Mouse (Mus musculus): ENCODE measurements around the gene Hist1h3g. TPM values are rescaled to one million over a fixed set of nuclear protein-coding genes. Genes with fewer than 3 reads are reported as not detected.

Hist1h3g gene
- polyA plus RNA-seq, 1 experiment from 2014 or later: 4.8 TPM

GRCm38 (mm10) chr13:23506819-23507515 lies 28.3 kb upstream of the Hist1h3g start:
- no peaks in the 10 kb centered on the region for H3K9me3 ChIP-seq (ENCODE audit: control insufficient read depth, low read length)
- H3K36me3 ChIP-seq (ENCODE audit: control insufficient read depth, insufficient read depth, low read length): no peaks in the 10 kb centered on the region
- no peak overlapping the region for H3K9ac ChIP-seq (ENCODE audit: low read depth, low read length)
- H3K27ac ChIP-seq (ENCODE audit: low read depth, low read length): no peak overlapping the region
- 10% methylated on average over 14 of the region's 14 CpGs for WGBS
- H3K27me3 ChIP-seq (ENCODE audit: control insufficient read depth, insufficient read depth, low read length): no peaks in the 10 kb centered on the region
- no peak overlapping the region for H3K4me3 ChIP-seq (ENCODE audit: low read depth, low read length)
- DNase-seq (ENCODE audit: low spot score) (no peak), ATAC-seq (ENCODE audit: low FRiP score) (no peak)
- H3K4me2 ChIP-seq (replicated peaks; ENCODE audit: low read depth, low read length): 0 out of 2 replicates have a peak overlapping the region, but pooled peaks have one; percentile 7
- H3K4me1 ChIP-seq (replicated peaks; ENCODE audit: control insufficient read depth, insufficient read depth, low read length): no peaks in the 10 kb centered on the region

- Histone ChIP-seq H3K9ac (ENCODE audit: low read depth, low read length) (no peak overlapping the region), H3K4me1 (replicated peaks; ENCODE audit: control insufficient read depth, insufficient read depth, low read length) (no peaks in the 10 kb centered on the region), H3K27ac (ENCODE audit: low read depth, low read length) (no peak overlapping the region), H3K9me3 (ENCODE audit: control insufficient read depth, low read length) (no peaks in the 10 kb centered on the region), H3K4me2 (replicated peaks; ENCODE audit: low read depth, low read length) (no peak overlapping the region), H3K27me3 (ENCODE audit: control insufficient read depth, insufficient read depth, low read length) (no peaks in the 10 kb centered on the region), H3K4me3 (ENCODE audit: low read depth, low read length) (no peak overlapping the region), H3K36me3 (ENCODE audit: control insufficient read depth, insufficient read depth, low read length) (no peaks in the 10 kb centered on the region)
- ATAC-seq (ENCODE audit: low FRiP score) (no peak), DNase-seq (ENCODE audit: low spot score) (no peak)
- WGBS: 41% methylated on average over 1 of the region's 1 CpGs
These were observed 25.1 kb upstream of the Hist1h3g start for GRCm38 (mm10) chr13:23510127-23510526.

GRCm38 (mm10) chr13:23513517-23513916 lies 21.7 kb upstream of the Hist1h3g start:
- H3K4me2 ChIP-seq (replicated peaks; ENCODE audit: low read depth, low read length): no peak overlapping the region
- no peaks in the 10 kb centered on the region for H3K4me1 ChIP-seq (replicated peaks; ENCODE audit: control insufficient read depth, insufficient read depth, low read length)
- no peak overlapping the region for H3K4me3 ChIP-seq (ENCODE audit: low read depth, low read length)
- H3K9me3 ChIP-seq (ENCODE audit: control insufficient read depth, low read length): no peaks in the 10 kb centered on the region
- DNase-seq (ENCODE audit: low spot score) (no peak), ATAC-seq (ENCODE audit: low FRiP score) (no peak)
- H3K27me3 ChIP-seq (ENCODE audit: control insufficient read depth, insufficient read depth, low read length): no peaks in the 10 kb centered on the region
- 95% methylated on average over 1 of the region's 1 CpGs for WGBS
- H3K9ac ChIP-seq (ENCODE audit: low read depth, low read length): no peak overlapping the region
- no peaks in the 10 kb centered on the region for H3K36me3 ChIP-seq (ENCODE audit: control insufficient read depth, insufficient read depth, low read length)
- no peak overlapping the region for H3K27ac ChIP-seq (ENCODE audit: low read depth, low read length)

GRCm38 (mm10) chr13:23515281-23515680 lies 19.9 kb upstream of the Hist1h3g start:
- Histone ChIP-seq H3K4me2 (replicated peaks; ENCODE audit: low read depth, low read length) (no peak overlapping the region), H3K27me3 (ENCODE audit: control insufficient read depth, insufficient read depth, low read length) (no peaks in the 10 kb centered on the region), H3K36me3 (ENCODE audit: control insufficient read depth, insufficient read depth, low read length) (no peaks in the 10 kb centered on the region), H3K27ac (ENCODE audit: low read depth, low read length) (no peak overlapping the region), H3K4me1 (replicated peaks; ENCODE audit: control insufficient read depth, insufficient read depth, low read length) (no peaks in the 10 kb centered on the region), H3K9ac (ENCODE audit: low read depth, low read length) (no peak overlapping the region), H3K4me3 (ENCODE audit: low read depth, low read length) (no peak overlapping the region), H3K9me3 (ENCODE audit: control insufficient read depth, low read length) (no peaks in the 10 kb centered on the region)
- ATAC-seq (ENCODE audit: low FRiP score): no peak
- 73% methylated on average over 5 of the region's 5 CpGs for WGBS
- DNase-seq (ENCODE audit: low spot score): no peak

- H3K27me3 ChIP-seq (ENCODE audit: control insufficient read depth, insufficient read depth, low read length): no peaks in the 10 kb centered on the region
- no peaks in the 10 kb centered on the region for H3K4me1 ChIP-seq (replicated peaks; ENCODE audit: control insufficient read depth, insufficient read depth, low read length)
- no peak overlapping the region for H3K27ac ChIP-seq (ENCODE audit: low read depth, low read length)
- peak overlapping the region; percentile 49 for H3K4me2 ChIP-seq (replicated peaks; ENCODE audit: low read depth, low read length)
- 53% methylated on average over 15 of the region's 15 CpGs for WGBS
- H3K9me3 ChIP-seq (ENCODE audit: control insufficient read depth, low read length): no peaks in the 10 kb centered on the region
- ATAC-seq (ENCODE audit: low FRiP score) (no peak), DNase-seq (ENCODE audit: low spot score) (no peak)
- peak overlapping the region; percentile 40; the same call in 1 of the 2 replicates for H3K4me3 ChIP-seq (ENCODE audit: low read depth, low read length)
- peak overlapping the region; percentile 32; the same call in 1 of the 2 replicates for H3K9ac ChIP-seq (ENCODE audit: low read depth, low read length)
- no peaks in the 10 kb centered on the region for H3K36me3 ChIP-seq (ENCODE audit: control insufficient read depth, insufficient read depth, low read length)
These were observed 19.2 kb upstream of the Hist1h3g start for GRCm38 (mm10) chr13:23515826-23516620.

GRCm38 (mm10) chr13:23516822-23517602 lies 18.2 kb upstream of the Hist1h3g start:
- H3K4me1 ChIP-seq (replicated peaks; ENCODE audit: control insufficient read depth, insufficient read depth, low read length): no peaks in the 10 kb centered on the region
- ATAC-seq (ENCODE audit: low FRiP score): peak; percentile 76; the same call in 1 of the 2 replicates
- peak overlapping the region; percentile 42 for H3K4me2 ChIP-seq (replicated peaks; ENCODE audit: low read depth, low read length)
- H3K36me3 ChIP-seq (ENCODE audit: control insufficient read depth, insufficient read depth, low read length): no peaks in the 10 kb centered on the region
- H3K4me3 ChIP-seq (ENCODE audit: low read depth, low read length): peak overlapping the region; percentile 40
- no peak overlapping the region for H3K9ac ChIP-seq (ENCODE audit: low read depth, low read length)
- no peaks in the 10 kb centered on the region for H3K27me3 ChIP-seq (ENCODE audit: control insufficient read depth, insufficient read depth, low read length)
- H3K9me3 ChIP-seq (ENCODE audit: control insufficient read depth, low read length): no peaks in the 10 kb centered on the region
- WGBS: under 1% methylated on average over 19 of the region's 19 CpGs
- H3K27ac ChIP-seq (ENCODE audit: low read depth, low read length): no peak overlapping the region
- DNase-seq (ENCODE audit: low spot score): peak; percentile 86

GRCm38 (mm10) chr13:23517603-23518294 lies 17.5 kb upstream of the Hist1h3g start:
- peak; percentile 89 for DNase-seq (ENCODE audit: low spot score)
- Histone ChIP-seq H3K4me3 (ENCODE audit: low read depth, low read length) (peak overlapping the region; percentile 40), H3K36me3 (ENCODE audit: control insufficient read depth, insufficient read depth, low read length) (no peaks in the 10 kb centered on the region), H3K27me3 (ENCODE audit: control insufficient read depth, insufficient read depth, low read length) (no peaks in the 10 kb centered on the region), H3K27ac (ENCODE audit: low read depth, low read length) (no peak overlapping the region), H3K4me2 (replicated peaks; ENCODE audit: low read depth, low read length) (peak overlapping the region; percentile 44), H3K9ac (ENCODE audit: low read depth, low read length) (no peak overlapping the region), H3K9me3 (ENCODE audit: control insufficient read depth, low read length) (no peaks in the 10 kb centered on the region), H3K4me1 (replicated peaks; ENCODE audit: control insufficient read depth, insufficient read depth, low read length) (no peaks in the 10 kb centered on the region)
- ATAC-seq (ENCODE audit: low FRiP score): peak; percentile 91
- WGBS: under 1% methylated on average over 27 of the region's 27 CpGs

- no peaks in the 10 kb centered on the region for H3K9me3 ChIP-seq (ENCODE audit: control insufficient read depth, low read length)
- peak overlapping the region; percentile 40 for H3K4me3 ChIP-seq (ENCODE audit: low read depth, low read length)
- ATAC-seq (ENCODE audit: low FRiP score): no peak
- no peak for DNase-seq (ENCODE audit: low spot score)
- no peaks in the 10 kb centered on the region for H3K4me1 ChIP-seq (replicated peaks; ENCODE audit: control insufficient read depth, insufficient read depth, low read length)
- H3K27me3 ChIP-seq (ENCODE audit: control insufficient read depth, insufficient read depth, low read length): no peaks in the 10 kb centered on the region
- no peaks in the 10 kb centered on the region for H3K36me3 ChIP-seq (ENCODE audit: control insufficient read depth, insufficient read depth, low read length)
- no peak overlapping the region for H3K9ac ChIP-seq (ENCODE audit: low read depth, low read length)
- H3K4me2 ChIP-seq (replicated peaks; ENCODE audit: low read depth, low read length): peak overlapping the region; percentile 44
- WGBS: under 1% methylated on average over 6 of the region's 6 CpGs
- no peak overlapping the region for H3K27ac ChIP-seq (ENCODE audit: low read depth, low read length)
These were observed 17.0 kb upstream of the Hist1h3g start for GRCm38 (mm10) chr13:23518295-23518603.
